10 mouse cellular contexts compared by ENCODE assay signal in genomic region chr2:28698566-28698965, GRCm38 (mm10). TPM values are rescaled to one million over a fixed set of nuclear protein-coding genes. Genes with fewer than 3 reads are reported as not detected.
DNase-seq lines count a peak whose midpoint lies in the region; ATAC-seq and TF ChIP-seq lines count a peak whose summit lies in the region.
"Had no signal": no experiment of that assay in that cellular context is flagged by ENCODE, and none has a peak within 500 bp of the region (broad histone marks: within the 10 kb centered on the region; RNA-seq: fewer than 3 reads in every experiment).

No protein-coding gene starts in this region.

- H3K27me3 ChIP-seq in forebrain, embryonic 10.5 days (ENCODE audit: poor library complexity, severe bottlenecking) = peaks cover 29% of the 10 kb centered on the region
- H3K27me3 ChIP-seq in forebrain, postnatal 0 days (ENCODE audit: insufficient read depth, low read length) = no peaks in the 10 kb centered on the region
- peaks cover 35% of the 10 kb centered on the region for H3K27me3 ChIP-seq in midbrain, embryonic 12.5 days
- H3K27me3 ChIP-seq in midbrain, embryonic 15.5 days (replicated peaks) = 0 out of 2 replicates have a peak, but pooled peaks cover 3% of the 10 kb centered on the region
- H3K27me3 ChIP-seq: hindbrain, embryonic 15.5 days; lung, embryonic 15.5 days had no signal

- no peak for ATAC-seq in forebrain, postnatal 0 days
- ATAC-seq in midbrain, embryonic 12.5 days (ENCODE audit: low FRiP score, low read depth) = no peak
- no peak for ATAC-seq in midbrain, embryonic 15.5 days (replicated peaks)
- ATAC-seq in common myeloid progenitor, adult 5-6 weeks (replicated peaks; ENCODE audit: low read depth, poor library complexity, severe bottlenecking) = 0 out of 2 replicates have a peak, but pooled peaks have one; percentile 39
- peak; percentile 69 for ATAC-seq in megakaryocyte, adult 5-6 weeks (ENCODE audit: poor library complexity, severe bottlenecking)

- WGBS in forebrain, embryonic 10.5 days = 57% methylated on average over 5 of the region's 5 CpGs
- 62% methylated on average over 5 of the region's 5 CpGs for WGBS in forebrain, postnatal 0 days
- 65% methylated on average over 5 of the region's 5 CpGs for WGBS in midbrain, embryonic 12.5 days
- WGBS in midbrain, embryonic 15.5 days = 69% methylated on average over 5 of the region's 5 CpGs

- no peak overlapping the region for H3K9ac ChIP-seq in forebrain, postnatal 0 days
- no peak overlapping the region for H3K9ac ChIP-seq in midbrain, embryonic 12.5 days (replicated peaks)
- no peak overlapping the region for H3K9ac ChIP-seq in midbrain, embryonic 15.5 days

- peak overlapping the region; percentile 67 for H3K4me3 ChIP-seq in forebrain, embryonic 10.5 days
- H3K4me3 ChIP-seq in forebrain, postnatal 0 days (ENCODE audit: low read depth, low read length) = no peak overlapping the region
- no peak overlapping the region for H3K4me3 ChIP-seq in midbrain, embryonic 12.5 days
- H3K4me3 ChIP-seq in midbrain, embryonic 15.5 days = no peak overlapping the region

- no peaks in the 10 kb centered on the region for H3K9me3 ChIP-seq in forebrain, embryonic 10.5 days
- no peaks in the 10 kb centered on the region for H3K9me3 ChIP-seq in forebrain, postnatal 0 days (ENCODE audit: low read length)
- H3K9me3 ChIP-seq in midbrain, embryonic 12.5 days = no peaks in the 10 kb centered on the region
- H3K9me3 ChIP-seq in midbrain, embryonic 15.5 days = no peaks in the 10 kb centered on the region
- H3K9me3 ChIP-seq: hindbrain, embryonic 15.5 days; lung, embryonic 15.5 days had no signal

- no peak for DNase-seq in forebrain, embryonic 10.5 days (ENCODE audit: extremely low spot score, low spot score)
- DNase-seq in forebrain, postnatal 0 days = no peak
- DNase-seq in ovary, postnatal 14 days (ENCODE audit: low spot score) = no peak
- DNase-seq in frontal cortex, postnatal 14 days (ENCODE audit: low spot score in 2 of 2) = no peak

- no peaks in the 10 kb centered on the region for H3K36me3 ChIP-seq in forebrain, embryonic 10.5 days (replicated peaks)
- no peaks in the 10 kb centered on the region for H3K36me3 ChIP-seq in forebrain, postnatal 0 days (ENCODE audit: insufficient read depth)
- H3K36me3 ChIP-seq in midbrain, embryonic 12.5 days = no peaks in the 10 kb centered on the region
- H3K36me3 ChIP-seq in midbrain, embryonic 15.5 days (replicated peaks) = no peaks in the 10 kb centered on the region
- H3K36me3 ChIP-seq: hindbrain, embryonic 15.5 days; lung, embryonic 15.5 days had no signal

- H3K4me2 ChIP-seq in forebrain, postnatal 0 days (ENCODE audit: low read depth) = no peak overlapping the region
- peak overlapping the region; percentile 5; the same call in 1 of the 2 replicates for H3K4me2 ChIP-seq in midbrain, embryonic 12.5 days (replicated peaks)
- no peak overlapping the region for H3K4me2 ChIP-seq in midbrain, embryonic 15.5 days

- H3K4me1 ChIP-seq in forebrain, embryonic 10.5 days = peaks cover 44% of the 10 kb centered on the region
- no peaks in the 10 kb centered on the region for H3K4me1 ChIP-seq in forebrain, postnatal 0 days (ENCODE audit: insufficient read depth)
- H3K4me1 ChIP-seq in midbrain, embryonic 12.5 days = peaks cover 9% of the 10 kb centered on the region
- peaks cover 24% of the 10 kb centered on the region for H3K4me1 ChIP-seq in midbrain, embryonic 15.5 days

- H3K27ac ChIP-seq in forebrain, embryonic 10.5 days = peak overlapping the region; percentile 84; the same call in 1 of the 2 replicates
- H3K27ac ChIP-seq in forebrain, postnatal 0 days (ENCODE audit: low read depth, low read length) = no peak overlapping the region
- 0 out of 2 replicates have a peak overlapping the region, but pooled peaks have one; percentile 15 for H3K27ac ChIP-seq in midbrain, embryonic 12.5 days (replicated peaks)
- H3K27ac ChIP-seq in midbrain, embryonic 15.5 days = no peak overlapping the region; the same call in 1 of the 2 replicates

- no peak for TF ChIP-seq CTCF in forebrain, postnatal 0 days (IDR thresholded peaks at IDR 0.05; ENCODE audit: low read depth)

RNA-seq across cellular contexts. Expression of gene Spaca9, which starts 1.0 kb away (rescaled TPM):
- polyA plus RNA-seq in forebrain, embryonic 10.5 days (2016; fragmentation: Nextera tagmentation; extraction: Ambion mirVana) = 2.7 and 3.3 TPM in 2 replicates
- total RNA-seq in forebrain, postnatal 0 days (2014; rRNA removed) = not detected in 2 replicates
- 3.1 and 3.6 TPM in 2 replicates for polyA plus RNA-seq in forebrain, postnatal 0 days (2015; fragmentation: Nextera tagmentation; extraction: Ambion mirVana)
- polyA plus RNA-seq in midbrain, embryonic 12.5 days (2016; fragmentation: Nextera tagmentation; extraction: Ambion mirVana) = 0.79 and 1.0 TPM in 2 replicates
- 2.2 and 2.3 TPM in 2 replicates for polyA plus RNA-seq in midbrain, embryonic 15.5 days (2015; fragmentation: Nextera tagmentation; extraction: Ambion mirVana)
- 2.5 and 6.6 TPM in 2 replicates for total RNA-seq in common myeloid progenitor, adult 5-6 weeks (2017)
- 19.2 and 23.6 TPM in 2 replicates for total RNA-seq in megakaryocyte, adult 5-6 weeks (2015)
- total RNA-seq in megakaryocyte, adult 5-6 weeks (2017) = 23.2 and 28.0 TPM in 2 replicates

RNA-seq across cellular contexts. Expression of gene Ak8, which starts 1.4 kb away (rescaled TPM):
- polyA plus RNA-seq in forebrain, embryonic 10.5 days (2016; fragmentation: Nextera tagmentation; extraction: Ambion mirVana) = 0.68 and 0.69 TPM in 2 replicates
- 1.1 and 1.7 TPM in 2 replicates for total RNA-seq in forebrain, postnatal 0 days (2014; rRNA removed)
- polyA plus RNA-seq in forebrain, postnatal 0 days (2015; fragmentation: Nextera tagmentation; extraction: Ambion mirVana) = 3.4 and 5.2 TPM in 2 replicates
- polyA plus RNA-seq in midbrain, embryonic 12.5 days (2016; fragmentation: Nextera tagmentation; extraction: Ambion mirVana) = 0.81 and 1.1 TPM in 2 replicates
- 4.1 and 4.4 TPM in 2 replicates for polyA plus RNA-seq in midbrain, embryonic 15.5 days (2015; fragmentation: Nextera tagmentation; extraction: Ambion mirVana)
- 1.6 TPM in 1 of 2 replicates, not detected in the other for total RNA-seq in common myeloid progenitor, adult 5-6 weeks (2017)
- total RNA-seq in megakaryocyte, adult 5-6 weeks (2015) = 17.0 and 18.0 TPM in 2 replicates
- total RNA-seq in megakaryocyte, adult 5-6 weeks (2017) = 5.9 and 6.4 TPM in 2 replicates

RNA-seq across cellular contexts. Expression of gene Tsc1, which starts 57.5 kb away (rescaled TPM):
- 22.9 and 26.5 TPM in 2 replicates for polyA plus RNA-seq in forebrain, embryonic 10.5 days (2016; fragmentation: Nextera tagmentation; extraction: Ambion mirVana)
- total RNA-seq in forebrain, postnatal 0 days (2014; rRNA removed) = 35.4 and 43.4 TPM in 2 replicates
- polyA plus RNA-seq in forebrain, postnatal 0 days (2015; fragmentation: Nextera tagmentation; extraction: Ambion mirVana) = 7.7 and 16.8 TPM in 2 replicates
- polyA plus RNA-seq in midbrain, embryonic 12.5 days (2016; fragmentation: Nextera tagmentation; extraction: Ambion mirVana) = 33.8 and 35.1 TPM in 2 replicates
- polyA plus RNA-seq in midbrain, embryonic 15.5 days (2015; fragmentation: Nextera tagmentation; extraction: Ambion mirVana) = 38.6 and 40.3 TPM in 2 replicates
- total RNA-seq in common myeloid progenitor, adult 5-6 weeks (2017) = 14.5 and 18.7 TPM in 2 replicates
- 8.9 and 10.9 TPM in 2 replicates for total RNA-seq in megakaryocyte, adult 5-6 weeks (2015)
- 11.7 and 12.9 TPM in 2 replicates for total RNA-seq in megakaryocyte, adult 5-6 weeks (2017)

Comparison
In these comparisons a context has a peak if more than half of its experiments do, and no peak if none do; other contexts are left out.
1. H3K27ac ChIP-seq: peak in forebrain, embryonic 10.5 days (single experiment) and midbrain, embryonic 12.5 days (single experiment); none in forebrain, postnatal 0 days (single experiment) and midbrain, embryonic 15.5 days (single experiment).
2. ATAC-seq: peak in common myeloid progenitor, adult 5-6 weeks (single experiment) and megakaryocyte, adult 5-6 weeks (single experiment); none in forebrain, postnatal 0 days (single experiment), midbrain, embryonic 12.5 days (single experiment) and midbrain, embryonic 15.5 days (single experiment).